Mouse (Mus musculus) neural tube, embryonic 10.5 days (tissue): ENCODE measurements around the gene Pptc7.
A peak's percentile ranks its signal among the peaks of the same experiment; 100 is the strongest.
"Not testable (repeated sequence)": the region's sequence is repeated elsewhere in the genome, so short reads cannot be mapped to it uniquely, and the experiment has no call there.

Experiments
- DNase-seq: peaks from one replicate; pipeline ENCODE4 v3.0.0-alpha.2; 2017; ENCODE audit warnings: low spot score; ENCODE audit errors: extremely low spot score

Pptc7 gene

GRCm38 (mm10) chr5:122300071-122300518 lies 15.9 kb downstream of the Pptc7 start:
- no peak for DNase-seq

GRCm38 (mm10) chr5:122302810-122303745 lies 18.9 kb downstream of the Pptc7 start:
- DNase-seq = no peak

DNA sequence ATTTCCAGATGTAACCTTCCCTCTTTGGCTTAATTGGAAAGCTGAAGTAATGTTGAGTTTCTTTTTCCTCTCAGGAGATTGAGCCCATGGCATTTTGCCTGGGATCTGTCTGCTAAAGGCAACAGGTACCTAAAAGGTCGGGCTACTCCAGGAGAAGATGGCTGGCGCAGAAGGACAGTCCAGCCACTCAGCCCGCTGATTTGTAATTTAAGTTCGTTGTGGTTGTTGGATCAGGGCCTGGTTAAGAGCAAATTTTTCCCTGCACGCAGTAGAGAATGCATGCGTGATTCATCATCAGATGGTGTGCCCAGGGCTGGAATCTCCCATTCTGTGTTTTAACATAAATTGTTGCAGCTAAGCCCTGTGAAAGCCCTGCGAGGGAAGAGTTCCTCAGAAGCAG lies 19.8 kb downstream of the Pptc7 start:
- no peak for DNase-seq

DNA sequence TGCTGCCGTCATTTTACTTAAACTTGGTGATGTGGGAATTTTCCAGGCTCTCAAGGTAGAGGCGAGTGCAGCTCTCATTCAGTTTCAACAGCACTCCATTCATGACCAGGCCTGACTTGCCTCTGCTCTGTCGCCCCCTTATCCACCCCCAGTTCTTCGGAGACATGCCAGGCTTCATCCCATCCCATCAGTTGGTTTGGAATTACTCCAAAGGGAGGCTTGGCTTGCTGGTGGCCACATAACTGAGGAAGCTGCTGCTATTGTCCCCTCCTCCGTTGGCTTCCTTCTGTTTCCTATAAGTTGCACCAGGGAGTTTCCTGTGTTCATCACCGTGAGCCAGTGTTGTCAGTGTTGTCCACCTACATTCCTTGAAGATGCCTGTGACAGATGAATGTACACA lies 20.4 kb downstream of the Pptc7 start:
- no peak for DNase-seq

DNA sequence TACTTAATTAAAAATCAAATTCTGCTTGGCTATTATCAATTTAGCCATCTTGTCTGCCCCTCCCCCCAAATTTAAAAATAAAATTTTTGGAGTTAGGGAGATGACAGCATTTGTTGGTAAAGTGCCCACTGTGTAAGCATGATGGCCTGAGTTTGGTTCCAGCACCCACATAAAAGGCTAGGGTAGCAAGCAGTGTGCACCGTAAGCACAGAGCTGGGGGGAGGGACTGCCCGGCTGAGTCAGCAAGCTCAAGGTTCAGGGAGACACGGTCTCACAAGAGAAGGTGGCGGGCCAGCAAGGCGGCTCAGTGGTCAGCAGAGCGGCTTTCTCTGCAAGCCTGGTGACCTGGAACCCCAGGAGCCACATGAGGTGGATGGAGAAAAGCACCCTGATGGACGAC lies 21.3 kb downstream of the Pptc7 start:
- DNase-seq = no peak

DNA sequence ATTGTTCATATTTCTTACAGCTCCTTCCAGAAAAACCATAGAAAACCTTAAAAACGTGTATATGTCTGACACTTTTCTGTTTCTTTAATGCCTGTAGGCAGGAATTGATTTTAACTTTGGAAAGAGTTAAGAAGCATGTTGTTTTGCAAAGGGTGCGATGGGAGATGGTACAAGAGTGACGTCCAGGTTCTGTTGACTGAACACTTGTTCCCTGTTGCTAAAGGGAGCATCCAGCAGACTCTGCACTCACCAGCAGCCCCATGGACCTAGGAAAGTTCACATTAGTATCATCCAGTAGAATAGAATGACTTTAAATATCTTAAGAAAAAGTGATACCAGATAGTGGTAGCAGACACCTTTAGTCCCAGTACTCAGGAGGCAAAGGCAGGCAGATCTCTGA lies 22.4 kb downstream of the Pptc7 start:
- DNase-seq = no peak

GRCm38 (mm10) chr5:122310699-122311098 lies 26.5 kb downstream of the Pptc7 start:
- DNase-seq = no peak

DNA sequence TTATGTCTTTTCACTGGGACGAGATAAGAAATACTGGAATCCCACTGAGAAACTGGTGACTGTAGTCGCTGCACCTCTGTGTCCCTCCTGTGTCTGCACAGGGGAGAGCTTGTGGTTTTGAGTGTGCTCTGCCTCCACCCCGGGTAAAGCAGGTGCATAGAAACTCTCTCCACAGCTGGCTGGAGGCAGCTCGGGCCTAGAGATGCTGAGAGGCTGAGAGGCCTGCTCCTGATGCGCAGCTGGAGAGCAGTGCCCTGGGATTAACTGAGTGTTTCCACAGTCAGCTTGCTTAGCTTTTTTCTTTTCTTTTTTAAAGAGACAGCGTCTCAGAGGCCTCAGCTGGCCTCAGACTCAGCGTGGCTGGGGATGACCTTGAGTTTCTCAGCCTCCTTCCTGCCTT lies 27.5 kb downstream of the Pptc7 start:
- no peak for DNase-seq

DNA sequence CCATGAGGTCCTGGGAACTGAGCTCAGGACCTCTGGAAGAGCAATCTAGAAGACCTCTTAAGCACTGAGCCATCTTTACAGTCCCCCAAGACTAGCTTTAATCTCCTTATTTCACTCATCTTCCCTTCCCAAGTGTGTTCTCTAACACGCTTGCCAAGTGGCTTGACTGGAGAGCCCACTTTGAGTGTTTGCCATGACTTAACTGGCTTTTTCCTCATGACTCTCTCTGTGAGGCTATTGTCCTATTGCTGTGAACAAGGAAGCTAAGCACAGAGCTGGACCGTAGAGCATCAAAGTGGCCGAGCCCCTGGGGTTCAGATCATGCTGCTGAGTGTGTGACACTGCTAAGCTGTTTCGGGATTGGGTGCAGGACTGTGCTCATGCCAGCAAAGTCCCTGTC lies 28.2 kb downstream of the Pptc7 start:
- no peak for DNase-seq

- no peak for DNase-seq
Observed at GRCm38 (mm10) chr5:122312942-122313684, 28.9 kb downstream of the Pptc7 start.

- no peak for DNase-seq
Observed at GRCm38 (mm10) chr5:122314966-122315667, 31.0 kb downstream of the Pptc7 start.

DNA sequence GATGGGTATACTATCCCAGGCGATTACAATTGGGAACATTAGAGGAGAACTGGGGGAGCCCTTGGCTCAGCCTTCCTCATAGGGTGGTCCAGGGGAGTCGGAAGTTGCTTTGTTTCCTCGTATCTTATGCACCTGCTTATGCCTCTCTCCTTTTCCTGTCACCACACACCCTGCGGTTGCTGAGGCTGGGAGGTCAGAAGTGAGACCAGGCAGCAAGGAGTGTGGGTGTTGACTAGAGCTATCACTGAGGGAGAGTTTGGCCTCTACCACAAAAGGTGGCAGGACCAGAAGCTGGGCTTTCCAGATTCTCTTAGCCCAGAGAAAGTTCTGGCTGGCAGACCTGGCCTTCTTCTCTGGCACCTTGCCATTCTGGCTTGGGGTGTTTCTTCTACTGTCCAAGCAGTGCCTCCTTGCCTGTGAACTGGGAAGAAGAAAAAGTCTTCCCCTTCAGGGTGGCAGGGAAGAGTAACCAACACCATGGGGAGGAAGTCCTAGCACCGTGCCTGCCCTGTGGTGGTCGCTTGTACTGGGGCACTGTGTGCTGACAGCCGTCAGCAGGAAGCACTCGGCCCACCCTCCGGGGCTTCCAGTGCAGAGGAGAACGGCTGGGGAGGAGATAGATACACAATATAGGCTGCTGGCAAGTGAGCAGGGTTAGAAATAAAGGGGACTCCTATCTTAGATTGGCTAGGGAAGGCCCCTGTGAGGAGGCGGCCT lies 33.3 kb downstream of the Pptc7 start:
- no peak for DNase-seq

- no peak for DNase-seq
Observed at GRCm38 (mm10) chr5:122318100-122318499, 33.9 kb downstream of the Pptc7 start.

GRCm38 (mm10) chr5:122318976-122319375 lies 34.8 kb downstream of the Pptc7 start:
- DNase-seq = not testable (repeated sequence)

- no peak for DNase-seq
Observed at GRCm38 (mm10) chr5:122319474-122320204, 35.5 kb downstream of the Pptc7 start.

DNA sequence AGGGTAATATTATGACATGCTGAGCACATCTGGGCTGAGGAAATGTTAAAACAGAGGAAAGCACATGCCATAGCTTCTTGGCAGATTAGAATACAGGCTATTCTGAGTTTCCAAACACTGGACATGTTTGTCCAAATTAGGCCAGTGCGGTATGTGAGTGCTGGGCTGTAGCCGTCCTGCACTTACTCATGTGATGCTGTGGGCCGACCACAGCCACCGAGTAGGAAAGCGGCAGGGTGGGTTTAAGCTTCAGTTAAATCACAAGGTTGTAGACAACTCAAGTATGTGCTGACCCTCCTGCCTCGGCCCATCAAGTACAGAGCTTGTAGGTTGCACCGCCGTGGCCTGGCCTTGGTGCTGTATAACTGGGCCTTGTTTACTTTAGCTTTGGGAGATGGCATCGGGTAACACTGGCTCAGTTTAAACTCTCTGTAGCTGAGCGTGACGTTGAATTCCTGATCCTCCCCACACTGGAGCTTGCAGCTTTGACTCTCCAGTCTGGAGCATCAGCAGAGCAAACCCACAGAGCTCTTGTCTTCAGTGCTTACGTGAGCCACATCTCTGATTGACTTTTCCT lies 36.1 kb downstream of the Pptc7 start:
- no peak for DNase-seq

- DNase-seq = peak; percentile 16
Observed at GRCm38 (mm10) chr5:122323523-122323922, 39.4 kb downstream of the Pptc7 start.

GRCm38 (mm10) chr5:122324608-122325431 lies 40.7 kb downstream of the Pptc7 start:
- DNase-seq = no peak

- DNase-seq = no peak
Observed at GRCm38 (mm10) chr5:122325477-122325876, 41.3 kb downstream of the Pptc7 start.
